Mouse (Mus musculus) cerebellum, adult 9-10 months (tissue): ENCODE results near the gene Secisbp2l.

Source experiments
- DNase-seq: peaks from one replicate; pipeline ENCODE4 v3.0.0; 2022

Secisbp2l gene

GRCm38 (mm10) chr2:125782719-125783109 is at the start of gene Secisbp2l:
Gene Secisbp2l (minus strand): TSS chr2:125782870.
- DNase-seq, result peak; percentile 96

DNA sequence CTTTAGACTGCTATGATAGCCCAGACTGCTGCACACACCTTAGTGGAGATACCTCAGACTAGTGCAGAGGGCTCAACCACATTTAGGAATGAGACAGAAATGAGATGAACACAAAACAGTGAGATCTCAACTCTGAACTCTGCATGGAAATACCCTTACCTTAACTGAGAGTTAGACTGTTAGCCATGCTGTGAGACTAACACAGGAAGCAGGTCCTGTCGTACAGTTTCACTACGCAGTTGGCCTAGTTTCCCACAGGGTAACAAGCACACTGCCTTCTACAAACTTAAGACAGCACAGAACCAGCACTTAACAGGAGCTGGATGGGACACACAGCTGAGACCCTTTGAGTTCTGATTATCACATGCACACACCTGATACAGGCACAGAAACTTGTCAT is 47.3 kb upstream of the Secisbp2l start:
- no peak for DNase-seq

DNA sequence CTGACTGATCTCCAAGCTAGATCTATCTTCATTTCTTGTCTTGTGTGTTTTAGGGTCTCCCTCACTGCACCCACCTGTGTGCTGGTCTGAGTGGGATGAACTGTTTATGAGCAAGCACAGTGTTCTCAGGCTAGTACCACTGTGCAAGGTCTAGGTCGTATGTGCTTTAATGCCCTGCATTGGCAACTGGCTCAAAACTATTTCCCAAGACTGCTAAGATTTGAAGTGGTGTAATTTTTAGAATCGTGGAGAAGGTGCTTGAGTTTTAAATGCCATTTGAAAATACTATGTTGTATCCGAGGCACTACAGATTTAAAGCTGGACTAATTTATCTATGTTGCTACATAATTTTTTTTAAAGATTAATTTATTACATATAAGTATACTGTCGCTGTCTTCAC is 45.2 kb upstream of the Secisbp2l start:
- no peak for DNase-seq

- no peak for DNase-seq
Measured at GRCm38 (mm10) chr2:125826201-125826600, 43.5 kb upstream of the Secisbp2l start.

GRCm38 (mm10) chr2:125820397-125820796 is 37.7 kb upstream of the Secisbp2l start:
- DNase-seq, result no peak

GRCm38 (mm10) chr2:125813972-125814595 is 31.4 kb upstream of the Secisbp2l start:
- no peak for DNase-seq

DNA sequence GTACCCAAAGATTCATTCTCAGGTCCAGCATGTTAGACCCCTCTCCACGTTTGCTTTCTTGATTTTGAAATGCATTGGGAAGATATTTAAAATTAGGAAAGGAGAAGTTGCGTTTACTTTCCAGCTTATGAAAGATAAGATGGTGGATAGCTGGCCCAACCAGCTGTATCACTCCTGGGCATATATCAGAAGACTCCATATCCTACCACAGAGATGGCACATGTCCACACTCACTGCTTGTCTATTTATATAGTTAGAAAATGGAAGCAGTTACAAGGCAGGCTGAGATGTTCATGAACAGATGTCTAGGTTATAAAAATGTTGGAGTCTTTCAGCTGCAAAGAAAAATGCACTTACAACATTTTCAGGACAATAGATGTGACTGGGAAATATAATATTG is 28.7 kb upstream of the Secisbp2l start:
- no peak for DNase-seq

GRCm38 (mm10) chr2:125809551-125809950 is 26.9 kb upstream of the Secisbp2l start:
- no peak for DNase-seq

DNA sequence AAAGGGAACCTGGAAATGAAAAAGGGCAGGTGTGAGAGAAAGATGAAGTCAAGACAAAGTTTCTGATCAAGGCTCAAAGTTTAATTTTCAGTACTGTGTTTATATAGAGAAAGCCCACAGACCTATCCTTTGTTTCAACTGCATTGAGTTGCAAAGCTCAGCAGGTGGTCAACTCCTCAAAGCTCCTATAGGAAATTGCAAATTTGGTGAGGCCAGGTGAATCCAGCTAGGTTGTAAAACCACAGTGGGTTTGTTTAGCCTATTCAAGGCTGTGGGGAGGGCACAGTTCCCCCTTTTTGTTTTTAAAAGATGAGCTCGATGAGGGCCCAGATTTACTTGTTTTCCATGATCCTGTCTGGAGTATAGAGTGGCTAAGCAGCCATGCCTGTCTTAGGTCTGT is 23.2 kb upstream of the Secisbp2l start:
- no peak for DNase-seq

- no peak for DNase-seq
Measured at GRCm38 (mm10) chr2:125801947-125802346, 19.3 kb upstream of the Secisbp2l start.

- no peak for DNase-seq
Measured at GRCm38 (mm10) chr2:125801038-125801437, 18.4 kb upstream of the Secisbp2l start.

GRCm38 (mm10) chr2:125800428-125800827 is 17.8 kb upstream of the Secisbp2l start:
- peak; percentile 20 for DNase-seq

GRCm38 (mm10) chr2:125797872-125798271 is 15.2 kb upstream of the Secisbp2l start:
- no peak for DNase-seq

DNA sequence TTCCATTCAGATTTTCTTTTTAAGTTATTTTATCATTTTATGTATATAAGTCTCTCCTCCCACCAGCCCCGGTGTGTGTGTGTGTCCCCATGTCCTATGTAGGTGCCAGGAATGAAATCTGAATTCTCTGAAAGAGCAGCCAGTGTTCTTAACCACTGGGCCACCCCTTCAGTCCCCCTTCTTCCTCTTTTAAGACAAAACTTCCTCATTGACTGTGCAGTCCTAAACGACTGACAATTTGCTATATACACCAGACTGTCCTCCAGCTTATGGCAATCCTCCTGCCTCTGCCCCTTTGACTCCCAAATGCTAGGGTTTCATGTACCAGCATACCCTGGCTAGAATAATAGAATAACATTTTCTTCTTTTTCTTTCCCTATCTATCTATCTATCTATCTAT is 12.4 kb upstream of the Secisbp2l start:
- no peak for DNase-seq

DNA sequence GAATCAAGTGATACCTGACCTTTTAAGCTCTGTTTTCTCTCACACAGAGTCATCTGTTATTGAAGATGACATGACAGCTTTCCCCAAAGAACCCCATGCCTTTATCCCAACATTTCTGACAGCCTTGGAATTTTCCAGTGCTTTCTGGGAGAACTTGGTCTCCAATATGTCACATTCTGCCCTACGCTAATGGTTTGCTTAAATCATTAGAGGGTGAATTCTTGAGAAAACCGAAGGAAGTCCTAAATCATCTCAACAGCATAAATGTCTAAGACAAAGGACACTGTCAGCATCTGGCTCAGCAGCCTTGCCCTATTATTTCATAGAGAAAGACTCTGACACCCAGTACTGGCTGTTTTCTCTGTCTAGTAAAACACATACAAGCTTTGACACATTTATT is 11.5 kb upstream of the Secisbp2l start:
- no peak for DNase-seq

- no peak for DNase-seq
Measured at GRCm38 (mm10) chr2:125792879-125793261, 10.2 kb upstream of the Secisbp2l start.

DNA sequence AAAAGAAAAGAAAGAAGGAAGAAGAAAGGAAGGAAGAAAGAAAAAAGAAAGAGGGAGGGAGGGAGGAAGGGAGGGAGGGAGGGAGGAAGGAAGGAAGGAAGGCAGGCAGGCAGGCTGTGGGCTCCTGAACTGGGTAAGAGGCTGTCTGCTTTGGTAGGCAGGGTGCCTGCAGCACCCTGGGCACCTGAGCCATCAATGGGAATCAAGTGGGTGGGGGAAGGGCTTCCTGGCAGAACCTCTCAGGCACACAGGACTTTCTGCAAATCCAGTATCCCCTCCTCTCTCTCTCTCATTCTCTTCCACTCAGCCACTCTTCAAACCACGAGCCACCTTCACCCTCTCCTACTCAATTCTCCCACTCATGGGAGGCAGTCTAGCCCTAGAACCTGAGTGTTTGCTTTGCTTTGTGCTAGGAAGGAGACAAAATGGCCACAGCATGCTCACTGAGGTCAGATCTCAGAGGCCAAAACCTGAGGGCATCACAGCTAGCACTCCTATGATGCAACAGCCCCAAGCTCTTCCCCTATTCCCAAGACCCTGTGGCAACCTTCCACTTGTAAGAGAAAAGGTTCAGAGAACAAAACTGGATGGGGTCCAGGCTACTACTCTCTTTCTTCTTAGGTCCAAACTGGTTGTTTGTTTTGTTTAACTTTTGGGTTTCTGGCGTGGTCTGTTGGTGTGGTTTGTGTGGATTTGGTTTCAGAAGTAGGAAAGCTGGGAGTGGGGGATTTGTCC is 9.6 kb upstream of the Secisbp2l start:
- DNase-seq, result no peak

GRCm38 (mm10) chr2:125791485-125791885 is 8.8 kb upstream of the Secisbp2l start:
- no peak for DNase-seq

DNA sequence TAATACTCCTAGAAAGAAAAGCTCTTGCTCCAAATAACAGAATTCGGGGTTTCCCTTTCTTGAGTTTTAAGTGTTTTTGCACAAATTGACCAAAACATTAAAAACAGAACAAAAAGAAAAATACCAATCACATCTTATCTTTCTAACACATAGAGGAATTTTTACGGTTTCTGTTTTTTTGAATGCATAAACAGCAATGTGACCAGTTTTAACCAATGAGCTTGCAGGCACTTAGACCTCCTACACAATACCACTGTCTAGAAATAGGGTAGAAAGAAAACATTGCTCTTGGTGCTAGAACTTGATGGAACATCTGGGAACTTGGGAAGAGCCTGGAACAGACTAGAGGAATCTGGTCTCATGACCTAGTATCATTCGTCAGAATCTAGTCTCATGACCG is 7.6 kb upstream of the Secisbp2l start:
- DNase-seq, result no peak

GRCm38 (mm10) chr2:125789265-125789664 is 6.6 kb upstream of the Secisbp2l start:
- no peak for DNase-seq

GRCm38 (mm10) chr2:125788785-125789184 is 6.1 kb upstream of the Secisbp2l start:
- no peak for DNase-seq

- no peak for DNase-seq
Measured at GRCm38 (mm10) chr2:125788351-125788750, 5.7 kb upstream of the Secisbp2l start.

GRCm38 (mm10) chr2:125785021-125785420 is 2.4 kb upstream of the Secisbp2l start:
- no peak for DNase-seq

- DNase-seq, result no peak
Measured at GRCm38 (mm10) chr2:125784392-125784791, 1.7 kb upstream of the Secisbp2l start.

- peak; percentile 24 for DNase-seq
Measured at GRCm38 (mm10) chr2:125783868-125784267, 1.2 kb upstream of the Secisbp2l start.
